Comparison of ENCODE assay signal across 21 mouse cellular contexts in genomic region chr4:22402930-22403329, GRCm38 (mm10).
"Had no signal": no experiment of that assay in that cellular context is flagged by ENCODE, and none has a peak within 500 bp of the region (broad histone marks: within the 10 kb centered on the region; RNA-seq: fewer than 3 reads in every experiment).

No protein-coding gene starts in this region.

- H3K4me3 ChIP-seq: liver, embryonic 13.5 days; liver, embryonic 15.5 days; lung, embryonic 15.5 days; megakaryocyte, embryonic 14.5 days; midbrain, embryonic 13.5 days; midbrain, embryonic 15.5 days; neural tube, embryonic 12.5 days; stomach, embryonic 15.5 days had no signal

- H3K9ac ChIP-seq: liver, embryonic 13.5 days; liver, embryonic 15.5 days; liver, postnatal 0 days; lung, embryonic 15.5 days; midbrain, embryonic 13.5 days; midbrain, embryonic 15.5 days; neural tube, embryonic 12.5 days; stomach, embryonic 15.5 days had no signal

- H3K36me3 ChIP-seq: liver, embryonic 15.5 days had no signal

- H3K27me3 ChIP-seq: liver, embryonic 13.5 days; liver, embryonic 15.5 days; lung, embryonic 15.5 days; megakaryocyte, embryonic 14.5 days; midbrain, embryonic 13.5 days; midbrain, embryonic 15.5 days; neural tube, embryonic 12.5 days; stomach, embryonic 15.5 days had no signal

- H3K4me1 ChIP-seq: liver, embryonic 13.5 days; liver, embryonic 15.5 days; lung, embryonic 15.5 days; megakaryocyte, embryonic 14.5 days; midbrain, embryonic 13.5 days; midbrain, embryonic 15.5 days; neural tube, embryonic 12.5 days; stomach, embryonic 15.5 days had no signal

- H3K9me3 ChIP-seq: liver, embryonic 13.5 days; liver, embryonic 15.5 days; lung, embryonic 15.5 days; midbrain, embryonic 13.5 days; midbrain, embryonic 15.5 days; neural tube, embryonic 12.5 days; stomach, embryonic 15.5 days had no signal

- DNase-seq: liver, embryonic 13.5 days; liver, postnatal 0 days; lung, adult 2 months; lung, postnatal 14 days; lung, postnatal 36 days; right cerebral cortex, postnatal 14 days; right cerebral cortex, postnatal 4 days; spleen, adult 18-20 months; thymus, adult 2 months; thymus, postnatal 25 days had no signal

- H3K27ac ChIP-seq: liver, embryonic 13.5 days; liver, embryonic 15.5 days; lung, embryonic 15.5 days; macrophage; midbrain, embryonic 13.5 days; midbrain, embryonic 15.5 days; neural tube, embryonic 12.5 days; stomach, embryonic 15.5 days; stomach, postnatal 0 days had no signal

- H3K4me2 ChIP-seq: liver, embryonic 13.5 days; liver, embryonic 15.5 days; lung, embryonic 15.5 days; midbrain, embryonic 11.5 days; midbrain, embryonic 13.5 days; midbrain, embryonic 15.5 days; neural tube, embryonic 12.5 days; stomach, embryonic 15.5 days had no signal

- ATAC-seq: liver, postnatal 0 days; lung, postnatal 0 days; midbrain, embryonic 13.5 days; midbrain, embryonic 15.5 days had no signal
